Mouse (Mus musculus) liver, embryonic 13.5 days (tissue): ENCODE data around the gene Terf2. TPM values are rescaled to one million over a fixed set of nuclear protein-coding genes. Genes with fewer than 3 reads are reported as not detected.
"Not testable (repeated sequence)": the region's sequence is repeated elsewhere in the genome, so short reads cannot be mapped to it uniquely, and the experiment has no call there.

ENCODE experiments used
- ATAC-seq: fragments of 200-750 bp; cut with Nextera tagmentation; 2 replicates; pipeline ENCODE4 v1.8.0; 2017; ENCODE audit warnings: low read depth, mild to moderate bottlenecking, moderate number of reproducible peaks, moderate library complexity
- DNase-seq: peaks from one replicate; pipeline ENCODE4 v3.0.0; 2022
- H3K27ac ChIP-seq: fragments of 300-500 bp; sonication (generic); 2 replicates; pipeline ENCODE4 v1.5.1; 2015; ENCODE audit warnings: moderate library complexity, mild to moderate bottlenecking, inconsistent platforms
- H3K27me3 ChIP-seq: fragments of 300-500 bp; sonication (generic); 2 replicates; pipeline ENCODE4 v1.6.1; 2015; ENCODE audit warnings: mild to moderate bottlenecking, inconsistent platforms
- H3K36me3 ChIP-seq: fragments of 300-500 bp; sonication (generic); 2 replicates; pipeline ENCODE4 v1.6.1; 2015; ENCODE audit warnings: mild to moderate bottlenecking, inconsistent platforms
- H3K4me1 ChIP-seq: fragments of 300-500 bp; sonication (generic); replicated peaks from 2 replicates; pipeline ENCODE4 v1.6.1; 2015; ENCODE audit warnings: inconsistent platforms
- H3K4me2 ChIP-seq: fragments of 300-500 bp; sonication (generic); 2 replicates; pipeline ENCODE4 v1.6.1; 2015; ENCODE audit warnings: inconsistent platforms, mild to moderate bottlenecking, moderate library complexity
- H3K4me3 ChIP-seq: fragments of 300-500 bp; sonication (generic); replicated peaks from 2 replicates; pipeline ENCODE4 v1.5.1; 2015; ENCODE audit warnings: mild to moderate bottlenecking, inconsistent platforms
- H3K9ac ChIP-seq: fragments of 300-500 bp; sonication (generic); 2 replicates; pipeline ENCODE4 v1.6.1; 2015; ENCODE audit warnings: mild to moderate bottlenecking, inconsistent platforms
- H3K9me3 ChIP-seq: fragments of 300-500 bp; sonication (generic); replicated peaks from 2 replicates; pipeline ENCODE4 v1.6.1; 2016; ENCODE audit warnings: inconsistent platforms
- WGBS: fragments of 180-500 bp; shearing (Covaris S2); methylation state at CpG from one replicate; pipeline ENCODE4 v1.1.7; 2015; ENCODE audit not compliant: insufficient replicate concordance; 5-methylcytosine and 5-hydroxymethylcytosine counted together
- polyA plus RNA-seq: library from polyadenylated mRNA; unstranded; fragments of >200 nt; fragmentation: Nextera tagmentation; extraction: Ambion mirVana; gene quantifications from 2 replicates; pipeline ENCODE4 v1.2.1, GENCODE M21; 2015

Gene Terf2
- polyA plus RNA-seq, 1 experiment from 2014 or later, result 8.1 TPM

DNA sequence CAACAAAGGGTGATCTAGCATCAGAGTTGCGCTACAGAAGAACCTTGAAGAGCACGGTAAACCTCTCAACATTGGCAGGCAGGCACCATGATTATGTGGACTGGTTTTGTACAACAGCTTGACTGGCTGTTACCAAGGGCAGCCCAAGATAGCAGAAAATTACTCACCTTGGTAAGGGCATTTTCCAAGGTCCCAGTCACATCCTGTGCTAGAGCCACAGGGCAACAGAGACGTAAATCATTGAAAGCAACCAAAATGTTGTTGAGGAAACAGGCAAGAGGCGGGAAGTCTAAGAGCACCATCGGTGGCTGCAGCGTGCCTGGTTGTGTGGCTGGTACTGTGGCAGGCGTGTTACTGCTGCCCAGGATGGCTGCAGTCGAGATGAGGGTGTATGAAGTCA lies 44.3 kb downstream of the Terf2 start:
- no peak overlapping the region for H3K4me3 ChIP-seq
- peaks cover 62% of the 10 kb centered on the region for H3K36me3 ChIP-seq
- no peak overlapping the region for H3K9ac ChIP-seq
- no peaks in the 10 kb centered on the region for H3K9me3 ChIP-seq
- H3K4me2 ChIP-seq, result no peak overlapping the region
- no peak for DNase-seq
- H3K27me3 ChIP-seq, result no peaks in the 10 kb centered on the region
- H3K4me1 ChIP-seq, result peaks cover 43% of the 10 kb centered on the region
- ATAC-seq, result no peak
- 88% methylated on average over 8 of the region's 8 CpGs for WGBS
- no peak overlapping the region for H3K27ac ChIP-seq

DNA sequence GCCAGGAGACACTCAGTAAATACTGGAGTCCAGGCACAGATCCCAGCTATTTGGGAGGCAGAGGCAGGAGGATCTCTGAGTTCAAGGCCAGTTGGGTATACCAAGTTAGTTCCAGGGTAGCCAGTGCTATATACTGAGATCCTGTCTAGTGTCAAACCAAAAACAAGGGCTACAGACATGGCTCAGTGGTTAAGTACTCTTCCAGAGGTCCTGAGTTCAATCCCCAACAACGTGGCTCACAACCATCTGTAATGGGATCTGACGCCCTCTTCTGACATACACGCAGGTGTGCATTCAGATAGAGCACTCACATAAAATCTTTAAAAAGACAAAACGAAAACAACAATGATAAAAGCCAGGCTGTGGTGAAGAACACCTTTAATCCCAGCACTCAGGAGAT lies 46.9 kb downstream of the Terf2 start:
- Histone ChIP-seq H3K27ac (peak overlapping the region; percentile 81; the same call in 1 of the 2 replicates), H3K4me2 (peak overlapping the region; percentile 90), H3K9ac (no peak overlapping the region), H3K9me3 (no peaks in the 10 kb centered on the region), H3K36me3 (peaks cover 83% of the 10 kb centered on the region), H3K4me3 (peak overlapping the region; percentile 79), H3K4me1 (peaks cover 43% of the 10 kb centered on the region), H3K27me3 (no peaks in the 10 kb centered on the region)
- DNase-seq (no peak), ATAC-seq (no peak)
- 78% methylated on average over 4 of the region's 4 CpGs for WGBS

DNA sequence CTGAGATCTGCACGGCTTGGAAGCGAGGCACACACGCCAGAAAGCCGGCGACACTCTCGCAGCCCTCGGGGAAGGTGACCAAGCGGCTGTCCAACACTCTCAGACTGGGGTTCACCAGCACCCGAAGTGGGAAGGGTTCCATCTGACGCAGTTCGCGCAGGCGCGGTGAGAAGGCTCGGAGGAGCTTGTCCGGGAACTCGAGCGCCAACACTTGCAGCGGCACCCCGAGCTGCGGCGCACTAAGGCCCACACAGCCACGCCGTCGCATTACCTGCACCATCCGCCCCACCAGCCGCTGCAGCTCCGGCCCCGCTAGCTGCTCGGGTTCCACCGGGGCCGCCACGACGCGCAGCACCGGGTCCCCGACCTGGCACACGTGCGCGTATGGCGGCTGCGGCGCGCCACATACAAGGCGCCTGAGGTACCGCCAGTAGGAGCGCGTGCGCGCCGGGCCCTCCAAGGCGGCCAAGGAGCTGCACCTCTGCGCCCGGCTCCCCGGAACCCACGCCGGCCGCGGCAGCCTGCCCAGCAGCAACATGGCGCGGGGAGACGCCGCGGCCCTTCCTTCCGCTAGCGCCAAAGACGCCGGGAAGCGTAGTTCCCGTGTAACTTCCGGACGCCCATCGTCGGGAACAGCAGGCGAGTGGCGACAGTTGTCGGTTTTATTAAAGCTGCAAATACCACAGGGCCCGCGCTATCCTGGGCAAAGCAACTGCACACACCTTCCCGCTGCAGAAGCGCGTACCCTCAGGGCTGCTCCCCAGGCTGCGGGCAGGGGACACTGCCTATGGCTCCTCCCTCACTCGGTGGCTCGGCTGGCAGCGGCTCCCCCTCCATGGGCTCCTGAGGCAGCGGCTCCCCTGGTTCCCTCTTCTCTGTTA lies 48.0 kb downstream of the Terf2 start, which contains the start of gene Pdf:
Gene Pdf (minus strand): TSS at position 554 of the 881 bp plus-strand sequence.
- H3K4me2 ChIP-seq, result peak within 1 kb of the TSS; percentile 90
- H3K27me3 ChIP-seq, result no peaks in the 10 kb centered on the region
- no peaks in the 10 kb centered on the region for H3K9me3 ChIP-seq
- WGBS, result under 1% methylated on average over 87 of the region's 87 CpGs
- peak within 1 kb of the TSS; percentile 85 for H3K9ac ChIP-seq
- H3K36me3 ChIP-seq, result peaks cover 83% of the 10 kb centered on the region
- ATAC-seq (peak; percentile 82), DNase-seq (peak; percentile 68)
- peak within 1 kb of the TSS; percentile 79 for H3K4me3 ChIP-seq
- peaks cover 43% of the 10 kb centered on the region for H3K4me1 ChIP-seq
- H3K27ac ChIP-seq, result peak within 1 kb of the TSS; percentile 81

DNA sequence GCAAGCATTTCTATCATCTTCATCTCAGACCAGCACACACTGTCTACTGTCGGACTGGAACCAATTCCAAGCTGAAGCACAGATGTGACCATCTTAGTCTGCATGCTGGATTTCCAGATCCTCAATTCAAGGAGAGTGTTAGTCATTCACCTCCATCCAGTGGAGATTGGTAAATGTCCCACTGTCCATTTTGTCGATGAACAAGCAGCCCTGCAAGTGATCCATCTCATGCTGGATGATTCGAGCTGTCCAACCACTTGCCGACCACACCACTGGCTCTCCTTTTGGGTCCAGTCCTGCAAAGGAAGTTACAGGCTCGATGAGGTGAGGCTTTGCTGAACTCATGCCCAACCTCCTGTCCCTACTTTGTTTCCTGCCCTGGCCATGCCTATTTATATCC lies 49.4 kb downstream of the Terf2 start:
- Histone ChIP-seq H3K27ac (no peak overlapping the region), H3K9me3 (no peaks in the 10 kb centered on the region), H3K4me1 (peaks cover 43% of the 10 kb centered on the region), H3K9ac (no peak overlapping the region), H3K4me2 (peak overlapping the region; percentile 90), H3K4me3 (peak overlapping the region; percentile 79; the same call in 1 of the 2 replicates), H3K27me3 (no peaks in the 10 kb centered on the region), H3K36me3 (peaks cover 83% of the 10 kb centered on the region)
- 66% methylated on average over 5 of the region's 5 CpGs for WGBS
- ATAC-seq (no peak), DNase-seq (no peak)

DNA sequence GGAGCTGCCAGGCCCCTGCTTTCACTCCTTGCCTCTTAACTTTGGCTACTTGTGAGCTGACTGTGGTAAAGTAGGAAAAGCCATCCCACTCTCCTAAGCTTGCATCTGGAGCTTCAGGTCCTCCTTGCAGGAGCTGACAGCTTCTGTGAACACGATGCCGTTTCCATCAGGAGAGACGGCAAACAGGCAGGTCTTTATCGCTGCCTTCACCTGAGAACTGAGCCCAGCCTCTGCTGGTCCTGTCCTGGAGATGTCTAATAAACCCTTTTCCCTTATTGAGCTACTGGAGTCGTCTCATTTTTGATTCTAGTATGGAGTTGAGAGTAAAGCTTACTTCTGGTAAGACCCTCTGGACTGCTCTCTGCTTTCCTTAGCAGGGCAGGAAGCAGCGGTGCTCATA lies 50.9 kb downstream of the Terf2 start:
- DNase-seq (no peak), ATAC-seq (no peak)
- H3K27ac ChIP-seq, result no peak overlapping the region
- H3K27me3 ChIP-seq, result no peaks in the 10 kb centered on the region
- peaks cover 41% of the 10 kb centered on the region for H3K4me1 ChIP-seq
- no peak overlapping the region for H3K4me3 ChIP-seq
- H3K36me3 ChIP-seq, result peaks cover 83% of the 10 kb centered on the region
- H3K9me3 ChIP-seq, result no peaks in the 10 kb centered on the region
- 78% methylated on average over 6 of the region's 6 CpGs for WGBS
- no peak overlapping the region for H3K9ac ChIP-seq
- no peak overlapping the region for H3K4me2 ChIP-seq

DNA sequence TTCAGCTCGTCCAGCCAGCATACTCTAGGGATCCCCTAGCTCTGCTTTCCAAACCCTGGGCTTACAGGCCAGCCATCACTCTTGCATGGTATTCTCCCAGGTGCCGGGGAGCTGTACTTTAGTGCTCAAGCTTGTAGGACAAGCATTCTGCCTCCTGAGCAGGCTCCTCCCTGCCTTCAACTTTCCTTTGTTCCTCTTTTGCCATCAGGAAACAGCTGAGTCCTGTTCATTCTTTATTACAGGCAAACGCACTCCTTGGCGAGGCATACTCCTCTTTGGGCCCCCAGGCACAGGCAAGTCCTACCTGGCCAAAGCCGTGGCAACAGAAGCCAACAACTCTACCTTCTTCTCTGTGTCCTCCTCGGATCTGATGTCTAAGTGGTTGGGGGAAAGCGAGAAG lies 55.7 kb downstream of the Terf2 start:
- 55% methylated on average over 7 of the region's 7 CpGs for WGBS
- no peak overlapping the region for H3K9ac ChIP-seq
- ATAC-seq (no peak), DNase-seq (no peak)
- no peaks in the 10 kb centered on the region for H3K27me3 ChIP-seq
- no peak overlapping the region for H3K4me2 ChIP-seq
- H3K4me3 ChIP-seq, result no peak overlapping the region
- H3K36me3 ChIP-seq, result peaks cover 82% of the 10 kb centered on the region
- H3K27ac ChIP-seq, result no peak overlapping the region
- H3K4me1 ChIP-seq, result peaks cover 1% of the 10 kb centered on the region; the same call in 1 of the 2 replicates
- no peaks in the 10 kb centered on the region for H3K9me3 ChIP-seq

DNA sequence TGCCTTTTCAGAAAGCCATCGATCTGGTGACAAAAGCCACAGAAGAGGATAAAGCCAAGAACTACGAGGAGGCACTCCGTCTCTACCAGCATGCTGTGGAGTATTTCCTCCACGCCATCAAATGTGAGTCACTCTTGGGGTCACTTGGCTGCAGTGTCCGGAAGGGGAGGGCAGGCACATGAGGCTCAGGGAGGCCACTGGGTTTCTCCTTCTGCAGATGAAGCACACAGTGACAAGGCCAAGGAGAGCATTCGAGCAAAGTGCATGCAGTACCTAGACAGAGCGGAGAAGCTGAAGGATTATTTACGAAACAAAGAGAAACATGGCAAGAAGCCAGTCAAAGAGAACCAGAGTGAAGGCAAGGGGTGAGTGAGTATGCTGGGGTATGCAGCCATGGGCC lies 59.7 kb downstream of the Terf2 start:
- Histone ChIP-seq H3K27me3 (no peaks in the 10 kb centered on the region), H3K4me1 (peaks cover 23% of the 10 kb centered on the region), H3K4me3 (no peak overlapping the region), H3K27ac (no peak overlapping the region), H3K9me3 (no peaks in the 10 kb centered on the region), H3K36me3 (peaks cover 42% of the 10 kb centered on the region), H3K9ac (no peak overlapping the region), H3K4me2 (no peak overlapping the region)
- ATAC-seq, result no peak
- no peak for DNase-seq
- 75% methylated on average over 8 of the region's 8 CpGs for WGBS

DNA sequence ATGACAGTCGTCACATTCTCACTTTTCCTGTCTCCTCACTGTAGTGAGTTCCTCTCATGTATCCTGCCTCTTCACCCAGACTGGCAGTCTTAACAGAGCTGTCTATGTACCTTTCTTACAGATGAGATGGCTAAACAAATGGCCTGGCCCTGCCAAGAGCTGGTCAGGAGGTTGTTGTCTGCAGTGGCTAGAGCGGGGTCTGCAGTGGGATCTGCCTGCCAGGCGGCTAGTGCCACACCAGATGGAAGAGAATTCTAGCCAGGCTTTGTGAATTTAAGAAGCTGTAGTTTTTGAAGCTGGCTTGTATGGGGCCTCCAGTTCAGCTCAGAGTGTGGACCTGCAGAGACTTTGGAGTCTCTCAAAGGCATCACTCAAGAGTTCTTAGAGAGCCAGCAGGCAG lies 60.7 kb downstream of the Terf2 start:
- H3K9ac ChIP-seq, result no peak overlapping the region
- no peak overlapping the region for H3K4me3 ChIP-seq
- no peak for DNase-seq
- H3K4me1 ChIP-seq, result peaks cover 27% of the 10 kb centered on the region
- 75% methylated on average over 3 of the region's 3 CpGs for WGBS
- H3K4me2 ChIP-seq, result no peak overlapping the region
- H3K9me3 ChIP-seq, result no peaks in the 10 kb centered on the region
- H3K27ac ChIP-seq, result no peak overlapping the region
- no peak for ATAC-seq
- H3K27me3 ChIP-seq, result no peaks in the 10 kb centered on the region
- peaks cover 32% of the 10 kb centered on the region for H3K36me3 ChIP-seq

DNA sequence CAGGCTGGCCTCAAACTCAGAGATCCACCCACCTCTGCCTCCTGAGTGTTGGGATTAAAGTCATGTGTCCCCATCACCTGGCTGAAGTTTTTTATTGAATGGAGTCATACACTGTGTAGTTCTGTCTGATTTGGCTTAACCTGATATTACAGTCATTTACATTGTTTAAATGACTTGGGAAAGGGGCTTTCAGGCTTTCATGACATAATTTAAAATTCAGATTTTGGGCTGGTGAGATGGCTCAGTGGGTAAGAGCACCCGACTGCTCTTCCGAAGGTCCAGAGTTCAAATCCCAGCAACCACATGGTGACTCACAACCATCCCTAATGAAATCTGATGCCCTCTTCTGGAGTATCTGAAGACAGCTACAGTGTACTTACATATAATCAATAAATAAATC lies 62.7 kb downstream of the Terf2 start:
- WGBS, result 86% methylated on average over 2 of the region's 2 CpGs
- H3K27ac ChIP-seq, ATAC-seq: not testable (repeated sequence)

DNA sequence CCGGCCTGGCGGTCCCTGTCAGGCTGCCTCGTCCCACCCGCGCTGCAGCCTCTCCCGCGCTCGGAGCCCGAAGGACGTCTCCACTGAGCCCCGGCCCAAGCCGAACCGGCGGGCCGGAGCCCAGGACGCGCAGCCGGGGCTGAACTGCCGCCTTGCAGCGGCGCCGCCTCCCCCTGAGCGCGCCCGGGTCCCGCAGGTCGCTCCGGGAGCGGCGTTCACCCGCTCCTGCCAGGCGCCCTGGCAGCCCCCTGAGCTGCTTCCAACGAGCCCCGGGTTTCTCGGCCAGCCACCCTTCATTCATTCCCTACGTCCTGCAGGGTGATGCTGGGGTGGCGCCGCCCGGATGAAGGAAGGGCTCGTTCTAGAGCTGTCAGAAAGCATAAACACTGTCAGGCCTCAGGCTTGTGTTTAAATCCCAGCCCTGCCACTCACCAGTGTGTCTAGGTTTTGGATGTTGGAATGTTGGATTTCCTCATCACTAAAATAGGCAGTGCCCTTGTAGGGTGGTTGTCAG lies 64.7 kb downstream of the Terf2 start:
- Histone ChIP-seq H3K4me1 (peaks cover 50% of the 10 kb centered on the region), H3K27me3 (no peaks in the 10 kb centered on the region), H3K9ac (peak overlapping the region; percentile 96), H3K9me3 (no peaks in the 10 kb centered on the region), H3K4me2 (peak overlapping the region; percentile 95), H3K36me3 (peaks cover 2% of the 10 kb centered on the region), H3K4me3 (peak overlapping the region; percentile 98), H3K27ac (peak overlapping the region; percentile 83)
- no peak for DNase-seq
- WGBS, result under 1% methylated on average over 38 of the region's 40 CpGs
- no peak for ATAC-seq

More for the DNA sequence above, 62.7 kb downstream of the Terf2 start:
- H3K27me3 ChIP-seq, H3K9me3 ChIP-seq, DNase-seq, H3K4me2 ChIP-seq, H3K4me3 ChIP-seq: not testable (repeated sequence)
- Histone ChIP-seq H3K9ac (0 out of 2 replicates have a peak overlapping the region, but pooled peaks have one; percentile 96), H3K4me1 (peaks cover 44% of the 10 kb centered on the region), H3K36me3 (peaks cover 12% of the 10 kb centered on the region)

DNA sequence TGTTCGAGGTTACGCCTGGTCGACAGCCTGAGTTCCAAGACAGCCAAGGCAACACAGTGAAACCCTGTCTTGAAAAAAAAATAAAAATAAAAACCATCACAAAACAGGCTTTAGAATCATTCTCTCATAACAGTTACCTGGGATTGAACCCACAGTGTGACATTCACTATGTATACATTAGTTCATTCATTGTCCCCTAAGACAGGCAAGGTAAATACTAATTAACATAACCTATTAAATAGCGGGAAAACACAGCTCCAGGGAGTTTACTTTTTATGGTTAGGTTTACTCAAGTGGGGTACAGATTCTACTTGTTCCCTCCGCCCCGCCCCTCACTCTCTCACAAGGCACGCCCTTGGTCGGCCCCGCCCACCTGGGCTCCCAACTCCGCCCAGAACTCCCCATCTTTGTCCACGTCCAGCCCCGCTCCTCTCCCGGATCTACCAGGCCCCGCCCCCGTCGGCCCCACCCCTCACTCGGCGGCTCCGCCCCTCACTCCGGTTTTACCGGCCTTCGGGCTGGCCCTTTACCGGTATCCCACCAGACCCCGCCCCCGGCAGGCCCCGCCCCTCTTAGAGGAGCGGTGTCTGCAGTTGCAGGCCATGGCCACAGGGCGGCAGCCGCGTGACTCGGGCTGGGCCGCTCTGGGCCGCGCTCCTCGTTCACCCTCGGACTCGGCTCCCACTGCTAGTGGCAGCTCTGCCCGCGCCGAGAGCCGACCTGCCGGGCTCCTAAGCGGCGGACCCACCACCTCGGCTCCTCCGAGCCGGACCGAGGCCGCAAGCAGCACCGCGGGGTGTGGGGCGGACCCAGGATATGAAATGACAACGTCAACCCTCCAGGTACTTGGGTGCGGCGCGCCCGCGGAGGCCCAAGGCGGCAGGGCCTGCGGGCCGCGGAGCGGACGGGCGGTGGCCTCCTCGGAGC lies 65.4 kb downstream of the Terf2 start, which contains the start of gene Vps4a:
Gene Vps4a (plus strand): TSS at position 573 of the 927 bp plus-strand sequence.
- no peaks in the 10 kb centered on the region for H3K36me3 ChIP-seq
- DNase-seq, result peak; percentile 98
- ATAC-seq, result peak; percentile 93
- WGBS, result 4% methylated on average over 64 of the region's 66 CpGs
- peak within 1 kb of the TSS; percentile 83 for H3K27ac ChIP-seq
- peak within 1 kb of the TSS; percentile 95 for H3K4me2 ChIP-seq
- H3K4me3 ChIP-seq, result peak within 1 kb of the TSS; percentile 98
- no peaks in the 10 kb centered on the region for H3K9me3 ChIP-seq
- H3K9ac ChIP-seq, result peak within 1 kb of the TSS; percentile 96
- peaks cover 50% of the 10 kb centered on the region for H3K4me1 ChIP-seq
- no peaks in the 10 kb centered on the region for H3K27me3 ChIP-seq
